Mouse (Mus musculus) embryonic facial prominence, embryonic 11.5 days (tissue): ENCODE data around the gene 9430038I01Rik. TPM values are rescaled to one million over a fixed set of nuclear protein-coding genes. Genes with fewer than 3 reads are reported as not detected.

Experiments
- ATAC-seq: fragments of 200-750 bp; cut with Nextera tagmentation; replicated peaks from 2 replicates; pipeline ENCODE4 v1.8.0; 2017; ENCODE audit warnings: low read depth; ENCODE audit not compliant: insufficient number of reproducible peaks, low FRiP score, low TSS enrichment
- DNase-seq: peaks from one replicate; pipeline ENCODE4 v3.0.0-alpha.2; 2015; ENCODE audit warnings: low spot score
- H3K27ac ChIP-seq: fragments of 300-500 bp; sonication (generic); replicated peaks from 2 replicates; pipeline ENCODE4 v1.5.1; 2014; ENCODE audit warnings: mild to moderate bottlenecking, low read depth, low read length, control low read depth
- H3K27me3 ChIP-seq: fragments of 300-500 bp; sonication (generic); 2 replicates; pipeline ENCODE4 v1.6.1; 2014; ENCODE audit warnings: mild to moderate bottlenecking, low read length, moderate library complexity, mixed read lengths; ENCODE audit not compliant: control insufficient read depth, insufficient read depth
- H3K36me3 ChIP-seq: fragments of 300-500 bp; sonication (generic); replicated peaks from 2 replicates; pipeline ENCODE4 v1.6.1; 2014; ENCODE audit warnings: low read depth, mild to moderate bottlenecking, low read length, moderate library complexity, mixed read lengths; ENCODE audit not compliant: control insufficient read depth, insufficient read depth
- H3K4me1 ChIP-seq: fragments of 300-500 bp; sonication (generic); 2 replicates; pipeline ENCODE4 v1.6.1; 2014; ENCODE audit warnings: low read length, mixed read lengths; ENCODE audit not compliant: control insufficient read depth, insufficient read depth
- H3K4me2 ChIP-seq: fragments of 300-500 bp; sonication (generic); 2 replicates; pipeline ENCODE4 v1.6.1; 2014; ENCODE audit warnings: low read depth, mild to moderate bottlenecking, control low read depth, low read length, moderate library complexity
- H3K4me3 ChIP-seq: fragments of 300-500 bp; sonication (generic); 2 replicates; pipeline ENCODE4 v1.5.1; 2014; ENCODE audit warnings: low read depth, low read length, control low read depth
- H3K9ac ChIP-seq: fragments of 300-500 bp; sonication (generic); replicated peaks from 2 replicates; pipeline ENCODE4 v1.6.1; 2014; ENCODE audit warnings: mild to moderate bottlenecking, control low read depth, low read length
- H3K9me3 ChIP-seq: fragments of 300-500 bp; sonication (generic); replicated peaks from 2 replicates; pipeline ENCODE4 v1.6.1; 2016; ENCODE audit warnings: mild to moderate bottlenecking, low read length, inconsistent platforms, mixed read lengths; ENCODE audit not compliant: control insufficient read depth
- WGBS: fragments of 180-500 bp; shearing (Covaris S2); extraction: QIAGEN DNeasy Blood & Tissue Kit; methylation state at CpG from one replicate; pipeline ENCODE4 v1.1.7; 2014; 5-methylcytosine and 5-hydroxymethylcytosine counted together
- polyA plus RNA-seq: library from polyadenylated mRNA; unstranded; fragments of >200 nt; fragmentation: Nextera tagmentation; extraction: Ambion mirVana; gene quantifications from 2 replicates; pipeline ENCODE4 v1.2.1, GENCODE M21; 2014

9430038I01Rik gene
- polyA plus RNA-seq, 1 experiment from 2014 or later = 22.0 TPM

- H3K27ac ChIP-seq = no peak overlapping the region
- H3K9ac ChIP-seq = no peak overlapping the region
- no peaks in the 10 kb centered on the region for H3K9me3 ChIP-seq
- 82% methylated on average over 7 of the region's 7 CpGs for WGBS
- H3K36me3 ChIP-seq = no peaks in the 10 kb centered on the region
- DNase-seq (no peak), ATAC-seq (no peak)
- H3K4me1 ChIP-seq = no peaks in the 10 kb centered on the region
- H3K4me2 ChIP-seq = no peak overlapping the region
- no peaks in the 10 kb centered on the region for H3K27me3 ChIP-seq
- no peak overlapping the region for H3K4me3 ChIP-seq
Observed at GRCm38 (mm10) chr7:137364571-137364970, 46.0 kb downstream of the 9430038I01Rik start.

GRCm38 (mm10) chr7:137346860-137347259 is 63.7 kb downstream of the 9430038I01Rik start:
- ATAC-seq (no peak), DNase-seq (no peak)
- H3K36me3 ChIP-seq = no peaks in the 10 kb centered on the region
- no peak overlapping the region for H3K27ac ChIP-seq
- no peaks in the 10 kb centered on the region for H3K4me1 ChIP-seq
- 80% methylated on average over 7 of the region's 7 CpGs for WGBS
- H3K4me2 ChIP-seq = no peak overlapping the region
- no peak overlapping the region for H3K4me3 ChIP-seq
- H3K27me3 ChIP-seq = no peaks in the 10 kb centered on the region
- no peak overlapping the region for H3K9ac ChIP-seq
- no peaks in the 10 kb centered on the region for H3K9me3 ChIP-seq

- Histone ChIP-seq H3K4me2 (no peak overlapping the region), H3K36me3 (no peaks in the 10 kb centered on the region), H3K9me3 (no peaks in the 10 kb centered on the region), H3K9ac (no peak overlapping the region), H3K4me3 (no peak overlapping the region), H3K27ac (no peak overlapping the region), H3K27me3 (no peaks in the 10 kb centered on the region), H3K4me1 (no peaks in the 10 kb centered on the region)
- ATAC-seq (no peak), DNase-seq (peak; percentile 13)
- 63% methylated on average over 10 of the region's 10 CpGs for WGBS
Observed at GRCm38 (mm10) chr7:137346068-137346467, 64.5 kb downstream of the 9430038I01Rik start.

GRCm38 (mm10) chr7:137333951-137334350 is 76.6 kb downstream of the 9430038I01Rik start:
- WGBS = 87% methylated on average over 2 of the region's 2 CpGs
- Histone ChIP-seq H3K9ac (no peak overlapping the region), H3K27ac (no peak overlapping the region), H3K27me3 (no peaks in the 10 kb centered on the region), H3K4me1 (no peaks in the 10 kb centered on the region), H3K36me3 (no peaks in the 10 kb centered on the region), H3K4me2 (no peak overlapping the region), H3K4me3 (no peak overlapping the region), H3K9me3 (no peaks in the 10 kb centered on the region)
- no peak for DNase-seq
- no peak for ATAC-seq

Other genes with a start within 250 kb of the 9430038I01Rik start
- 7.2 and 7.9 TPM in 2 replicates for gene Ebf3, start 96.3 kb downstream of the 9430038I01Rik start, polyA plus RNA-seq
- gene Glrx3, start 26.9 kb upstream of the 9430038I01Rik start, polyA plus RNA-seq = 328 and 351 TPM in 2 replicates